Mouse (Mus musculus): ENCODE measurements around the gene Itga7. TPM values are rescaled to one million over a fixed set of nuclear protein-coding genes. Genes with fewer than 3 reads are reported as not detected.

The Itga7 gene
- total and polyA plus RNA-seq, 3 experiments: 0.04 to 0.14 TPM; not detected in 1

- TF ChIP-seq SIN3A (IDR thresholded peaks at IDR 0.05; ENCODE audit: low read length) (no peak), POLR2AphosphoS5 (IDR thresholded peaks at IDR 0.05; ENCODE audit: borderline replicate concordance, low read depth, low read length) (no peak), SMC3 (IDR thresholded peaks at IDR 0.05; ENCODE audit: low read depth, low read length) (no peak)
Observed at GRCm38 (mm10) chr10:128960590-128961584, 27.3 kb downstream of the Itga7 start, which contains the start of gene Mettl7b (continued).

- Histone ChIP-seq H3K79me2 (ENCODE audit: control insufficient read depth, insufficient read depth, low read length, poor library complexity) (no peaks in the 10 kb centered on the region), H3K27me3 (ENCODE audit: control insufficient read depth in 1 of 2, insufficient read depth in 2 of 2, low read length in 2 of 2) (peaks cover 0 to 2% of the 10 kb centered on the region in 2 experiments; a peak in 1 of 4 replicates), H3K9me3 (replicated peaks; ENCODE audit: insufficient read depth, low read length) (no peaks in the 10 kb centered on the region), H3K4me3 (ENCODE audit: control insufficient read depth in 1 of 2, insufficient read depth in 1 of 2, low read depth in 2 of 2, low read length in 2 of 2) (no peak overlapping the region), H3K9ac (ENCODE audit: control insufficient read depth, low read depth, low read length, poor library complexity, severe bottlenecking) (no peak overlapping the region), H3K4me1 (ENCODE audit: control insufficient read depth in 1 of 2, insufficient read depth in 2 of 2, low read length in 2 of 2) (no peaks in the 10 kb centered on the region; a peak in 1 of 4 replicates), H3K36me3 (ENCODE audit: control insufficient read depth in 1 of 2, insufficient read depth in 2 of 2, low read length in 2 of 2) (no peaks in the 10 kb centered on the region), H3K27ac (ENCODE audit: control insufficient read depth, low read depth, low read length) (no peak overlapping the region)
- no peak for DNase-seq (ENCODE audit: low read depth, low spot score)
- no peak for TF ChIP-seq SIN3A (IDR thresholded peaks at IDR 0.05; ENCODE audit: low read length)
- no peak for TF ChIP-seq MEF2A (IDR thresholded peaks at IDR 0.05; ENCODE audit: extremely low read depth, insufficient replicate concordance, low read depth, low read length, poor library complexity, severe bottlenecking)
- no peak for TF ChIP-seq POLR2AphosphoS2 (IDR thresholded peaks at IDR 0.05; ENCODE audit: low read length)
- TF ChIP-seq CHD1 (IDR thresholded peaks at IDR 0.05; ENCODE audit: low read depth, low read length): no peak
- no peak for TF ChIP-seq GATA1 (IDR thresholded peaks at IDR 0.05; ENCODE audit: low read depth, low read length)
- no peak for TF ChIP-seq POLR2AphosphoS5 (IDR thresholded peaks at IDR 0.05; ENCODE audit: borderline replicate concordance, low read depth, low read length)
- TF ChIP-seq ELF1 (IDR thresholded peaks at IDR 0.05; ENCODE audit: low read depth, low read length): no peak
- TF ChIP-seq CHD2 (IDR thresholded peaks at IDR 0.05; ENCODE audit: low read length): no peak
- TF ChIP-seq GABPA (IDR thresholded peaks at IDR 0.05; ENCODE audit: low read depth, low read length): no peak
- TF ChIP-seq TCF12 (IDR thresholded peaks at IDR 0.05; ENCODE audit: low read depth, low read length): no peak
- no peak for TF ChIP-seq ZKSCAN1 (IDR thresholded peaks at IDR 0.05; ENCODE audit: low read depth, low read length)
- no peak for TF ChIP-seq ZMIZ1 (IDR thresholded peaks at IDR 0.05; ENCODE audit: low read depth, low read length)
- TF ChIP-seq E2F4 (IDR thresholded peaks at IDR 0.05; ENCODE audit: borderline replicate concordance, low read depth, low read length): no peak
- TF ChIP-seq ZNF384 (IDR thresholded peaks at IDR 0.05; ENCODE audit: low read depth, low read length): no peak
- TF ChIP-seq JUND (IDR thresholded peaks at IDR 0.05; ENCODE audit: low read depth, low read length): no peak
- TF ChIP-seq USF2 (IDR thresholded peaks at IDR 0.05; ENCODE audit: borderline replicate concordance in 1 of 2, insufficient read depth in 1 of 2, low read depth in 1 of 2, low read length in 2 of 2): no peak
- no peak for TF ChIP-seq ZC3H11A (IDR thresholded peaks at IDR 0.05; ENCODE audit: low read depth, low read length)
Observed at GRCm38 (mm10) chr10:128964961-128965360, 31.3 kb downstream of the Itga7 start.
